Mouse (Mus musculus): ENCODE data around the gene Prkca. TPM values are rescaled to one million over a fixed set of nuclear protein-coding genes. Genes with fewer than 3 reads are reported as not detected.

The Prkca gene
- polyA plus RNA-seq, 1 experiment from 2014 or later = 7.4 TPM

GRCm38 (mm10) chr11:108067161-108067560 is 276.6 kb downstream of the Prkca start:
- no peak overlapping the region for H3K4me3 ChIP-seq (ENCODE audit: low read length)
- H3K27me3 ChIP-seq (replicated peaks; ENCODE audit: control insufficient read depth, insufficient read depth, low read length) = no peaks in the 10 kb centered on the region
- H3K9ac ChIP-seq (ENCODE audit: low read depth, low read length) = no peak overlapping the region
- no peaks in the 10 kb centered on the region for H3K4me1 ChIP-seq (ENCODE audit: control insufficient read depth, insufficient read depth, low read depth, low read length)
- H3K36me3 ChIP-seq (ENCODE audit: control insufficient read depth, insufficient read depth, low read length) = no peaks in the 10 kb centered on the region
- H3K9me3 ChIP-seq (ENCODE audit: control insufficient read depth, low read length) = no peaks in the 10 kb centered on the region
- no peak overlapping the region for H3K4me2 ChIP-seq (ENCODE audit: low read length)
- no peak for ATAC-seq
- no peak overlapping the region for H3K27ac ChIP-seq (ENCODE audit: low read depth, low read length)
- WGBS = 92% methylated on average over 7 of the region's 7 CpGs

GRCm38 (mm10) chr11:108064401-108064800 is 279.3 kb downstream of the Prkca start:
- no peaks in the 10 kb centered on the region for H3K36me3 ChIP-seq (ENCODE audit: control insufficient read depth, insufficient read depth, low read length)
- no peak overlapping the region for H3K27ac ChIP-seq (ENCODE audit: low read depth, low read length)
- H3K9ac ChIP-seq (ENCODE audit: low read depth, low read length) = no peak overlapping the region
- H3K4me1 ChIP-seq (ENCODE audit: control insufficient read depth, insufficient read depth, low read depth, low read length) = no peaks in the 10 kb centered on the region
- H3K4me2 ChIP-seq (ENCODE audit: low read length) = no peak overlapping the region
- H3K9me3 ChIP-seq (ENCODE audit: control insufficient read depth, low read length) = no peaks in the 10 kb centered on the region
- 74% methylated on average over 3 of the region's 3 CpGs for WGBS
- no peaks in the 10 kb centered on the region for H3K27me3 ChIP-seq (replicated peaks; ENCODE audit: control insufficient read depth, insufficient read depth, low read length)
- no peak for ATAC-seq
- H3K4me3 ChIP-seq (ENCODE audit: low read length) = no peak overlapping the region

- Histone ChIP-seq H3K27ac (ENCODE audit: low read depth, low read length) (no peak overlapping the region), H3K9ac (ENCODE audit: low read depth, low read length) (no peak overlapping the region), H3K9me3 (ENCODE audit: control insufficient read depth, low read length) (no peaks in the 10 kb centered on the region), H3K4me3 (ENCODE audit: low read length) (no peak overlapping the region), H3K4me2 (ENCODE audit: low read length) (no peak overlapping the region), H3K27me3 (replicated peaks; ENCODE audit: control insufficient read depth, insufficient read depth, low read length) (no peaks in the 10 kb centered on the region), H3K36me3 (ENCODE audit: control insufficient read depth, insufficient read depth, low read length) (no peaks in the 10 kb centered on the region), H3K4me1 (ENCODE audit: control insufficient read depth, insufficient read depth, low read depth, low read length) (no peaks in the 10 kb centered on the region)
- 71% methylated on average over 8 of the region's 8 CpGs for WGBS
- no peak for ATAC-seq
Measured at GRCm38 (mm10) chr11:108063096-108063495, 280.6 kb downstream of the Prkca start.

- H3K4me1 ChIP-seq (ENCODE audit: control insufficient read depth, insufficient read depth, low read depth, low read length) = no peaks in the 10 kb centered on the region
- ATAC-seq = no peak
- H3K36me3 ChIP-seq (ENCODE audit: control insufficient read depth, insufficient read depth, low read length) = no peaks in the 10 kb centered on the region
- no peak overlapping the region for H3K4me2 ChIP-seq (ENCODE audit: low read length)
- H3K27me3 ChIP-seq (replicated peaks; ENCODE audit: control insufficient read depth, insufficient read depth, low read length) = no peaks in the 10 kb centered on the region
- no peak overlapping the region for H3K9ac ChIP-seq (ENCODE audit: low read depth, low read length)
- WGBS = 73% methylated on average over 17 of the region's 17 CpGs
- no peaks in the 10 kb centered on the region for H3K9me3 ChIP-seq (ENCODE audit: control insufficient read depth, low read length)
- no peak overlapping the region for H3K27ac ChIP-seq (ENCODE audit: low read depth, low read length)
- H3K4me3 ChIP-seq (ENCODE audit: low read length) = no peak overlapping the region
Measured at GRCm38 (mm10) chr11:108061571-108062479, 281.9 kb downstream of the Prkca start.

- H3K9ac ChIP-seq (ENCODE audit: low read depth, low read length) = no peak overlapping the region
- WGBS = 87% methylated on average over 6 of the region's 6 CpGs
- H3K36me3 ChIP-seq (ENCODE audit: control insufficient read depth, insufficient read depth, low read length) = no peaks in the 10 kb centered on the region
- H3K9me3 ChIP-seq (ENCODE audit: control insufficient read depth, low read length) = no peaks in the 10 kb centered on the region
- no peak for ATAC-seq
- H3K4me3 ChIP-seq (ENCODE audit: low read length) = no peak overlapping the region
- no peak overlapping the region for H3K4me2 ChIP-seq (ENCODE audit: low read length)
- no peak overlapping the region for H3K27ac ChIP-seq (ENCODE audit: low read depth, low read length)
- no peaks in the 10 kb centered on the region for H3K4me1 ChIP-seq (ENCODE audit: control insufficient read depth, insufficient read depth, low read depth, low read length)
- H3K27me3 ChIP-seq (replicated peaks; ENCODE audit: control insufficient read depth, insufficient read depth, low read length) = no peaks in the 10 kb centered on the region
Measured at GRCm38 (mm10) chr11:108057138-108057537, 286.6 kb downstream of the Prkca start.

- H3K27me3 ChIP-seq (replicated peaks; ENCODE audit: control insufficient read depth, insufficient read depth, low read length) = no peaks in the 10 kb centered on the region
- H3K4me1 ChIP-seq (ENCODE audit: control insufficient read depth, insufficient read depth, low read depth, low read length) = no peaks in the 10 kb centered on the region
- H3K9ac ChIP-seq (ENCODE audit: low read depth, low read length) = no peak overlapping the region
- no peak overlapping the region for H3K4me2 ChIP-seq (ENCODE audit: low read length)
- no peak overlapping the region for H3K4me3 ChIP-seq (ENCODE audit: low read length)
- no peaks in the 10 kb centered on the region for H3K36me3 ChIP-seq (ENCODE audit: control insufficient read depth, insufficient read depth, low read length)
- H3K27ac ChIP-seq (ENCODE audit: low read depth, low read length) = no peak overlapping the region
- no peaks in the 10 kb centered on the region for H3K9me3 ChIP-seq (ENCODE audit: control insufficient read depth, low read length)
- no peak for ATAC-seq
- 91% methylated on average over 3 of the region's 3 CpGs for WGBS
Measured at GRCm38 (mm10) chr11:108054647-108055046, 289.1 kb downstream of the Prkca start.

- Histone ChIP-seq H3K36me3 (ENCODE audit: control insufficient read depth, insufficient read depth, low read length) (no peaks in the 10 kb centered on the region), H3K9me3 (ENCODE audit: control insufficient read depth, low read length) (no peaks in the 10 kb centered on the region), H3K9ac (ENCODE audit: low read depth, low read length) (no peak overlapping the region), H3K4me2 (ENCODE audit: low read length) (no peak overlapping the region), H3K27me3 (replicated peaks; ENCODE audit: control insufficient read depth, insufficient read depth, low read length) (no peaks in the 10 kb centered on the region), H3K27ac (ENCODE audit: low read depth, low read length) (no peak overlapping the region), H3K4me1 (ENCODE audit: control insufficient read depth, insufficient read depth, low read depth, low read length) (no peaks in the 10 kb centered on the region), H3K4me3 (ENCODE audit: low read length) (no peak overlapping the region)
- 71% methylated on average over 10 of the region's 10 CpGs for WGBS
- ATAC-seq = no peak
Measured at GRCm38 (mm10) chr11:108053746-108054145, 290.0 kb downstream of the Prkca start.

GRCm38 (mm10) chr11:108041669-108042068 is 302.1 kb downstream of the Prkca start:
- Histone ChIP-seq H3K4me1 (ENCODE audit: control insufficient read depth, insufficient read depth, low read depth, low read length) (no peaks in the 10 kb centered on the region), H3K27me3 (replicated peaks; ENCODE audit: control insufficient read depth, insufficient read depth, low read length) (no peaks in the 10 kb centered on the region)
- no peak for ATAC-seq

GRCm38 (mm10) chr11:108040823-108041222 is 302.9 kb downstream of the Prkca start:
- H3K4me3 ChIP-seq (ENCODE audit: low read length) = no peak overlapping the region
- 88% methylated on average over 2 of the region's 2 CpGs for WGBS
- no peaks in the 10 kb centered on the region for H3K9me3 ChIP-seq (ENCODE audit: control insufficient read depth, low read length)
- no peak overlapping the region for H3K4me2 ChIP-seq (ENCODE audit: low read length)
- ATAC-seq = no peak
- H3K27ac ChIP-seq (ENCODE audit: low read depth, low read length) = no peak overlapping the region
- no peak overlapping the region for H3K9ac ChIP-seq (ENCODE audit: low read depth, low read length)
- H3K27me3 ChIP-seq (replicated peaks; ENCODE audit: control insufficient read depth, insufficient read depth, low read length) = no peaks in the 10 kb centered on the region
- no peaks in the 10 kb centered on the region for H3K4me1 ChIP-seq (ENCODE audit: control insufficient read depth, insufficient read depth, low read depth, low read length)
- no peaks in the 10 kb centered on the region for H3K36me3 ChIP-seq (ENCODE audit: control insufficient read depth, insufficient read depth, low read length)

More at GRCm38 (mm10) chr11:108041669-108042068, 302.1 kb downstream of the Prkca start:
- no peak overlapping the region for H3K9ac ChIP-seq (ENCODE audit: low read depth, low read length)
- H3K4me2 ChIP-seq (ENCODE audit: low read length) = no peak overlapping the region
- 76% methylated on average over 7 of the region's 7 CpGs for WGBS
- no peak overlapping the region for H3K4me3 ChIP-seq (ENCODE audit: low read length)
- no peak overlapping the region for H3K27ac ChIP-seq (ENCODE audit: low read depth, low read length)
- no peaks in the 10 kb centered on the region for H3K9me3 ChIP-seq (ENCODE audit: control insufficient read depth, low read length)
- H3K36me3 ChIP-seq (ENCODE audit: control insufficient read depth, insufficient read depth, low read length) = no peaks in the 10 kb centered on the region
